Mouse (Mus musculus) MEL-GATA-1-ER (cell line): Measurements from ENCODE around the gene Dand5.

ENCODE experiments used
- DNase-seq: peaks from one replicate; pipeline ENCODE4 v3.0.0-alpha.2; 2012; ENCODE audit warnings: low read depth; ENCODE audit errors: extremely low read depth

Gene Dand5

GRCm38 (mm10) chr8:84822723-84823122, at the start of gene Dand5:
TSS of gene Dand5 (minus strand) at chr8:84822823.
- DNase-seq: no peak

GRCm38 (mm10) chr8:84871376-84872308, 49.0 kb upstream of the Dand5 start, which contains the start of gene Syce2:
TSS of gene Syce2 (plus strand) at chr8:84872111.
- no peak for DNase-seq

- peak; percentile 87 for DNase-seq
Measured at GRCm38 (mm10) chr8:84856864-84857441, 34.3 kb upstream of the Dand5 start, which contains the start of gene Farsa. TSS of gene Farsa (plus strand) at chr8:84856989.

- no peak for DNase-seq
Measured at GRCm38 (mm10) chr8:84856434-84856833, 33.8 kb upstream of the Dand5 start.

GRCm38 (mm10) chr8:84847684-84848435, 25.2 kb upstream of the Dand5 start:
- peak; percentile 87 for DNase-seq

GRCm38 (mm10) chr8:84846722-84847572, 24.3 kb upstream of the Dand5 start, which contains the start of gene Calr:
TSS of gene Calr (minus strand) at chr8:84846934.
- peak; percentile 100 for DNase-seq

- DNase-seq: no peak
Measured at GRCm38 (mm10) chr8:84846094-84846721, 23.6 kb upstream of the Dand5 start.

- DNase-seq: no peak
Measured at GRCm38 (mm10) chr8:84845355-84846093, 22.9 kb upstream of the Dand5 start.

GRCm38 (mm10) chr8:84844397-84845070, 21.9 kb upstream of the Dand5 start:
- DNase-seq: no peak

GRCm38 (mm10) chr8:84841514-84841913, 18.9 kb upstream of the Dand5 start:
- no peak for DNase-seq

- peak; percentile 92 for DNase-seq
Measured at GRCm38 (mm10) chr8:84840248-84840999, 17.8 kb upstream of the Dand5 start, which contains the start of gene Rad23a. TSS of gene Rad23a (minus strand) at chr8:84840665.

- no peak for DNase-seq
Measured at GRCm38 (mm10) chr8:84839875-84840247, 17.2 kb upstream of the Dand5 start.

GRCm38 (mm10) chr8:84839411-84839810, 16.8 kb upstream of the Dand5 start:
- DNase-seq: no peak

- no peak for DNase-seq
Measured at GRCm38 (mm10) chr8:84838513-84838912, 15.9 kb upstream of the Dand5 start.

- DNase-seq: no peak
Measured at GRCm38 (mm10) chr8:84837912-84838470, 15.4 kb upstream of the Dand5 start.

GRCm38 (mm10) chr8:84837149-84837911, 14.7 kb upstream of the Dand5 start:
- no peak for DNase-seq
